Mouse (Mus musculus) lung, adult 2 months (tissue): ENCODE results near the gene Adgrl3.

Experiments used
- CTCF ChIP-seq: fragments of 200-500 bp; IDR thresholded peaks from 2 replicates; pipeline ENCODE4 v1.5.1; 2011; ENCODE audit warnings: mild to moderate bottlenecking, low read length, control low read depth; ENCODE audit not compliant: insufficient read depth
- POLR2A ChIP-seq: fragments of 200-500 bp; IDR thresholded peaks from 2 replicates; pipeline ENCODE4 v1.6.1; 2011; ENCODE audit warnings: low read depth, mild to moderate bottlenecking, control low read depth, low read length, borderline replicate concordance; ENCODE audit errors: extremely low read depth

DNA sequence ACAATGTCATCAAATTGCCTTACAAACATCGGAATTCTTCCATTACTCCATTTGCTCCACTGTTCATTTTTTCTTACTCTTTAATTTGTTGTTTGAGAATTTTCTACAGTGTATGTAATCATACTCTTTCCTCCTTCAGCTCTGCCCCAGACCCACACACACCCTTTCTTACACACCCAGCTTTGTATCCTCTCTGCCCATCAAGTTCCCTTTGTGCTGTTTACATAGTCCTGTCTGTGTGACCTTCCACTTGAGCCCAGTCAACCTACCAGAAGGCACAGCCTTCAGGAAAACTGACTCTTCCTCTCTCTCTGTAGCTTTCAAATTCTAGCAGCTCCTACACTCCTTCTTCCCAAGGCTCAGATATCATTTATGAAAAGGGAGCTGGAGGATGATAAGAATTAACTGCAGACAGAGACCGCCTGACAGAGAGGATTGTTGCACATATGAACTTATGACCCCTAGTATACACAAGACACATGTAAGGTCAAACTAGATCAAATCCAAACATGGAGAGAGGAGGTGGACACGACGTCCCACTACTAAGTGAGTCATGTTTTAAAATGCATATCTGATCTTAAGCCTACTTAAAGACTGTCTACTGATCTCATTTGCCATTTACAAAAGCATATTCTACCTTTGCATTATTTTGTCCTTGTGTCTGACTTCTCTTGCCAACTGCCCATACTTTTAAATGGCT lies 654.5 kb downstream of the Adgrl3 start:
- TF ChIP-seq CTCF (no peak), POLR2A (no peak)
